Mouse (Mus musculus) liver, embryonic 14.5 days (tissue): ENCODE data around the gene Ppip5k2. TPM values are rescaled to one million over a fixed set of nuclear protein-coding genes. Genes with fewer than 3 reads are reported as not detected.

Source experiments
- ATAC-seq: fragments of 200-750 bp; cut with Nextera tagmentation; 2 replicates; pipeline ENCODE4 v1.8.0; 2017; ENCODE audit warnings: moderate number of reproducible peaks, mild to moderate bottlenecking, moderate library complexity; ENCODE audit not compliant: insufficient read depth
- DNase-seq, 3 experiments: peaks; one replicate each; pipeline ENCODE4 v3.0.0-alpha.2; 2012 to 2013; ENCODE audit warnings: low read depth in 3 of 3, low spot score in 3 of 3
- H3K27ac ChIP-seq: fragments of 300-500 bp; sonication (generic); 2 replicates; pipeline ENCODE4 v1.5.1; 2014; ENCODE audit warnings: moderate library complexity, mild to moderate bottlenecking, control low read depth, inconsistent platforms
- H3K27me3 ChIP-seq: fragments of 300-500 bp; sonication (generic); 2 replicates; pipeline ENCODE4 v1.6.1; 2014; ENCODE audit warnings: mild to moderate bottlenecking, low read length, moderate library complexity; ENCODE audit not compliant: control insufficient read depth, insufficient read depth
- H3K36me3 ChIP-seq: fragments of 300-500 bp; sonication (generic); replicated peaks from 2 replicates; pipeline ENCODE4 v1.6.1; 2014; ENCODE audit warnings: low read depth; ENCODE audit not compliant: control insufficient read depth, insufficient read depth
- H3K4me1 ChIP-seq, 2 experiments: fragments of 200-500 bp in 1 of 2; fragments of 300-500 bp in 1 of 2; sonication (generic) in 1 of 2; replicated peaks; 2 replicates each; pipeline ENCODE4 v1.6.1; 2012 to 2014; ENCODE audit warnings: antibody characterized with exemption in 1 of 2, inconsistent platforms in 1 of 2, low read length in 1 of 2; ENCODE audit not compliant: control insufficient read depth in 2 of 2, insufficient read depth in 2 of 2
- H3K4me2 ChIP-seq: fragments of 300-500 bp; sonication (generic); 2 replicates; pipeline ENCODE4 v1.6.1; 2014; ENCODE audit warnings: low read depth, mild to moderate bottlenecking, control low read depth, moderate library complexity
- H3K4me3 ChIP-seq, 2 experiments: fragments of 200-500 bp in 1 of 2; fragments of 300-500 bp in 1 of 2; sonication (generic) in 1 of 2; 2 replicates each; pipeline ENCODE4 v1.5.1; 2012 to 2014; ENCODE audit warnings: low read depth in 2 of 2, low read length in 2 of 2, mild to moderate bottlenecking in 2 of 2, control low read depth in 1 of 2, inconsistent platforms in 1 of 2, moderate library complexity in 1 of 2; ENCODE audit not compliant: insufficient read depth in 1 of 2
- H3K9ac ChIP-seq: fragments of 300-500 bp; sonication (generic); replicated peaks from 2 replicates; pipeline ENCODE4 v1.6.1; 2014; ENCODE audit warnings: mild to moderate bottlenecking, control low read depth, moderate library complexity
- H3K9me3 ChIP-seq: fragments of 300-500 bp; sonication (generic); 2 replicates; pipeline ENCODE4 v1.6.1; 2016; ENCODE audit warnings: low read length, mixed read lengths; ENCODE audit not compliant: control insufficient read depth
- CTCF ChIP-seq: IDR thresholded peaks from 2 replicates; pipeline ENCODE4 v1.5.1; 2016; ENCODE audit warnings: antibody characterized with exemption, low read depth, control low read depth
- EP300 ChIP-seq: IDR thresholded peaks from 2 replicates; pipeline ENCODE4 v1.6.1; 2016; ENCODE audit warnings: antibody characterized with exemption, low read depth
- WGBS: fragments of 180-500 bp; shearing (Covaris S2); extraction: QIAGEN DNeasy Blood & Tissue Kit; methylation state at CpG from one replicate; pipeline ENCODE4 v1.1.7; 2014; ENCODE audit not compliant: insufficient replicate concordance; 5-methylcytosine and 5-hydroxymethylcytosine counted together
- polyA plus RNA-seq, 2 experiments: library from polyadenylated mRNA; depleted of rRNA in 1 of 2; stranded (reverse) in 1 of 2; unstranded in 1 of 2; fragments of >200 nt; fragmentation: Nextera tagmentation in 1 of 2; extraction: Ambion mirVana in 1 of 2; gene quantifications; 2 replicates each; pipeline versions ENCODE4 v1.2.1 to v1.2.3; 2012 to 2014

Gene Ppip5k2
- polyA plus RNA-seq, 2 experiments, result 7.3 to 10.4 TPM

DNA sequence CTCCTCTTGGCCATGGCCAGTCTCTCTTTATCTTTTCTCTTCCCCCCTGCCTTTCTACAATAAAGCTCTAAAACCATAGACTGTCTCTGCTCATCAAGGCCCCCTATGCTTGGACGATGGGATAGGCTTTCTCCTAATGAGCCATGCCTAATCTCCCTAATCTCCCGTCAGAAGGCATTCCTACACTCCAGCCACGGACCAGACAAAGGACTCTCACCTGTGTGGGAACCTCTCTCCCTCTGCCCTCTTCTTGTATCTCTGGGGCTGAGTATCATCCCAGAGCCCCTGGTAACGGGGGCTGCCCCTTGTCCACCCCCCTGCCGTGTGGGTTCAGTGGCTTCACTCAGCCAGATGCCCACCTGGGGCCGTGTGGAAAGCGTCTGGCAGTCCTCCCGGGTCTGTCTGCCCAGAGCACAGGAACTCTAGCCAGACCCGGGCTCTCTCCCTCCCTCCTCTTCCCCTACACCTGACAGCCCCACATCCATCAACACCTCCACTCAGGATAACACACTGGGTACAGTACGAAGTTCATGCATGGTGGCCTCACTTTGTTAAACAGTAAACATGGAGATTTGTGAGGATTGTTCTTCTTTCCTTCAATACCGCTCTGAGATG lies 71.1 kb downstream of the Ppip5k2 start:
- TF ChIP-seq EP300 (no peak), CTCF (no peak)
- H3K4me3 ChIP-seq, result no peak overlapping the region
- no peak overlapping the region for H3K27ac ChIP-seq
- H3K4me2 ChIP-seq, result no peak overlapping the region
- no peaks in the 10 kb centered on the region for H3K36me3 ChIP-seq
- WGBS, result 20% methylated on average over 11 of the region's 11 CpGs
- ATAC-seq (no peak), DNase-seq (no peak)
- no peaks in the 10 kb centered on the region for H3K4me1 ChIP-seq
- no peaks in the 10 kb centered on the region for H3K9me3 ChIP-seq
- H3K27me3 ChIP-seq, result no peaks in the 10 kb centered on the region
- no peak overlapping the region for H3K9ac ChIP-seq

DNA sequence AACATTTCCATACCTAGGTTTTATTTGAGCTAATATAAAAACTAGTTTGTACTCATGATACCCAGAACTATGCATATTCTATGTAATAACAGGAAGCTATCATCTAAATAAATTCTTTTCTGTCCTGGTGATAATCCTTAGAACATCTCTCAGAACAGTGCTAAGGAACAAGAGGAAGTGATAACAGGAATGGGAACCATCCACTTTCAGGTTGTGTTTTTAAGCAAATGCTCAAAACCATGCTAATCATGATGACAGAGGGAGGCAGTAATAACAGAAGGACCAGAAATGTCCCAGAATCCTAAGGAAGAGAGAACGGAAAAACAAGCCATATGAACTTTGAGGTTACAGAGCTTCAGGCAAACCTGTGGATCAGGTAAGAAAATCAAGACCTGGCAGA lies 72.9 kb downstream of the Ppip5k2 start:
- Histone ChIP-seq H3K36me3 (no peaks in the 10 kb centered on the region), H3K27me3 (no peaks in the 10 kb centered on the region), H3K27ac (no peak overlapping the region), H3K4me3 (no peak overlapping the region), H3K4me1 (no peaks in the 10 kb centered on the region), H3K4me2 (no peak overlapping the region), H3K9me3 (no peaks in the 10 kb centered on the region), H3K9ac (no peak overlapping the region)
- TF ChIP-seq EP300 (no peak), CTCF (no peak)
- WGBS, result 41% methylated on average over 1 of the region's 1 CpGs
- ATAC-seq (no peak), DNase-seq (no peak)

- no peak for TF ChIP-seq EP300
- no peak for TF ChIP-seq CTCF
- DNase-seq (no peak), ATAC-seq (no peak)
- no peaks in the 10 kb centered on the region for H3K9me3 ChIP-seq
- H3K27me3 ChIP-seq, result no peaks in the 10 kb centered on the region
- H3K27ac ChIP-seq, result no peak overlapping the region
- H3K36me3 ChIP-seq, result no peaks in the 10 kb centered on the region
- H3K4me2 ChIP-seq, result no peak overlapping the region
- H3K4me1 ChIP-seq, result no peaks in the 10 kb centered on the region
- H3K9ac ChIP-seq, result no peak overlapping the region
- no peak overlapping the region for H3K4me3 ChIP-seq
These were observed 76.4 kb downstream of the Ppip5k2 start for GRCm38 (mm10) chr1:97693825-97694224.

DNA sequence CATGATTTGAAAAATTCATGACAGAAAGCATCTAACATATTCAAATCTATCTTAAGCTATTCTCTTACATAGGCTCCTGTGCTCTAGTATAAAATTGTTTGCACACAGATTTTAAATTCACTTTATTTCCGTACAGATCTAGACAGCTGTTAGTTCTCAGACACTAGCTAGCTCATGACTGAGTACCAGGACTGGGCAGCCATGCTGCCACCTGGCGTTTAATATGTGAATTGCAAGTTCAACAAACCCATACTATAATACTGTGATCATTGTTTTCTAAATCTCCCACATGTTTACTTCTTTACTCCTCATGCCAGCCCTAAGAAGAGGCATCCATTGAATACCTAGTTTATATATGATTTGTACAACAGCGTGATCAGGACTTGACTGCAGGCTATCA lies 81.5 kb downstream of the Ppip5k2 start:
- no peak overlapping the region for H3K4me2 ChIP-seq
- H3K27ac ChIP-seq, result no peak overlapping the region
- H3K4me3 ChIP-seq, result no peak overlapping the region
- H3K27me3 ChIP-seq, result no peaks in the 10 kb centered on the region
- DNase-seq (peak; percentile 22 to 33 (median 25)), ATAC-seq (peak; percentile 55; the same call in 1 of the 2 replicates)
- H3K36me3 ChIP-seq, result no peaks in the 10 kb centered on the region
- peak; percentile 82 for TF ChIP-seq CTCF
- no peak for TF ChIP-seq EP300
- H3K9ac ChIP-seq, result no peak overlapping the region
- 11% methylated on average over 3 of the region's 3 CpGs for WGBS
- H3K9me3 ChIP-seq, result no peaks in the 10 kb centered on the region
- no peaks in the 10 kb centered on the region for H3K4me1 ChIP-seq

DNA sequence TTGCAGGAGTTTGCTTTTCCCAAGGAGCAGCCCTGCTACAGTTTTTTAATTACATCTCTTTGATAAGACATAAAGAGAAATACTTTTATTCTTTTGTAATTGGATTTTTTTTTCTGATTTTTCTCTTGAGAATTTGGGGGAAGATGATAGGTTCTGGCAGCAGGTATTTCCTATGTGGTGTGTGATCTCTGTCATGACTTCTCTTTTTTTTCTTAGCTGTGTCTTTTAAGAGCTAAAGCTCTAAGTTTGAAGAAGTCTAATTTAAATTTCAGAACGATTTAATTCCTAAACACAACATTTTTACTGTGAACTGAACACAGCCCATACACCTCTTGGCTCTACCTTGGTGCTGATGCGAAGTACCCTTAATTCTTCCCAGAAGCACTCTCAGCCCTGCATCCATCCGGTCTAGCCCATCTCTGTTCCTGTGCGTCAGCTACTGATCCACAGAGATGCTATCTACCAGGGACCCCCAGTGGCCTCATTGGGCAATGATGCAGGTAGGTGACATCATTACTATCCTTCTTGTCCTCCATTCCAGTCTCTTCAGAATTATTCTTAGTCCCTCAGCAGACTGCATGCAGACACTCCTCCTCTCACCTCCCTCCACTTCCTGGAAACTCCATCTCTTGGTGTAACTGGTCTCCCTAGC lies 93.6 kb downstream of the Ppip5k2 start:
- H3K9me3 ChIP-seq, result no peaks in the 10 kb centered on the region
- peaks cover 0 to 5% of the 10 kb centered on the region in 2 experiments; a peak in 2 of 4 replicates for H3K4me1 ChIP-seq
- TF ChIP-seq EP300, result no peak
- DNase-seq (no peak), ATAC-seq (no peak)
- no peak overlapping the region for H3K9ac ChIP-seq
- no peak overlapping the region for H3K4me3 ChIP-seq
- H3K4me2 ChIP-seq, result no peak overlapping the region
- H3K27ac ChIP-seq, result no peak overlapping the region
- WGBS, result 45% methylated on average over 4 of the region's 4 CpGs
- no peaks in the 10 kb centered on the region for H3K27me3 ChIP-seq
- no peaks in the 10 kb centered on the region for H3K36me3 ChIP-seq
